Mouse (Mus musculus) right cerebral cortex, postnatal 4 days (tissue): ENCODE data around the gene Ncapg.

Experiments
- DNase-seq: peaks from one replicate; pipeline ENCODE4 v3.0.0-alpha.2; 2022

The Ncapg gene

GRCm38 (mm10) chr5:45706811-45707210 is 37.1 kb downstream of the Ncapg start:
- no peak for DNase-seq

- DNase-seq: no peak
These were observed 39.9 kb downstream of the Ncapg start for GRCm38 (mm10) chr5:45709653-45710052.

- no peak for DNase-seq
These were observed 49.2 kb downstream of the Ncapg start for GRCm38 (mm10) chr5:45718848-45719488.

- DNase-seq: no peak
These were observed 64.0 kb downstream of the Ncapg start for GRCm38 (mm10) chr5:45733751-45734150.

GRCm38 (mm10) chr5:45737911-45738310 is 68.2 kb downstream of the Ncapg start:
- DNase-seq: no peak
